Mouse (Mus musculus) embryo, embryonic 10 days (tissue): ENCODE measurements around the gene Hspa12a.

Source experiments
- DNase-seq: peaks from one replicate; pipeline ENCODE4 v3.0.0-alpha.2; 2015; ENCODE audit warnings: low spot score

Gene Hspa12a

GRCm38 (mm10) chr19:58860255-58861173 lies 82.9 kb downstream of the Hspa12a start:
- DNase-seq: peak; percentile 94

GRCm38 (mm10) chr19:58859831-58860254 lies 83.6 kb downstream of the Hspa12a start:
- DNase-seq: peak; percentile 39

- DNase-seq: no peak
Observed at GRCm38 (mm10) chr19:58859357-58859756, 84.1 kb downstream of the Hspa12a start.

GRCm38 (mm10) chr19:58856129-58856855 lies 87.2 kb downstream of the Hspa12a start:
- no peak for DNase-seq

- no peak for DNase-seq
Observed at GRCm38 (mm10) chr19:58854899-58855298, 88.6 kb downstream of the Hspa12a start.

GRCm38 (mm10) chr19:58853036-58853735 lies 90.3 kb downstream of the Hspa12a start:
- no peak for DNase-seq

- no peak for DNase-seq
Observed at GRCm38 (mm10) chr19:58850719-58851466, 92.6 kb downstream of the Hspa12a start.

- no peak for DNase-seq
Observed at GRCm38 (mm10) chr19:58849333-58850131, 93.9 kb downstream of the Hspa12a start.

- no peak for DNase-seq
Observed at GRCm38 (mm10) chr19:58843606-58844005, 99.8 kb downstream of the Hspa12a start.

- no peak for DNase-seq
Observed at GRCm38 (mm10) chr19:58840721-58841271, 102.7 kb downstream of the Hspa12a start.

GRCm38 (mm10) chr19:58839806-58840205 lies 103.6 kb downstream of the Hspa12a start:
- no peak for DNase-seq

- no peak for DNase-seq
Observed at GRCm38 (mm10) chr19:58839345-58839744, 104.1 kb downstream of the Hspa12a start.

- no peak for DNase-seq
Observed at GRCm38 (mm10) chr19:58838706-58839105, 104.7 kb downstream of the Hspa12a start.

GRCm38 (mm10) chr19:58833639-58834180 lies 109.7 kb downstream of the Hspa12a start:
- DNase-seq: no peak

- DNase-seq: no peak
Observed at GRCm38 (mm10) chr19:58832988-58833387, 110.5 kb downstream of the Hspa12a start.

GRCm38 (mm10) chr19:58831280-58831922 lies 112.1 kb downstream of the Hspa12a start:
- DNase-seq: no peak

GRCm38 (mm10) chr19:58830182-58830581 lies 113.3 kb downstream of the Hspa12a start:
- DNase-seq: no peak

GRCm38 (mm10) chr19:58829575-58829974 lies 113.9 kb downstream of the Hspa12a start:
- no peak for DNase-seq

GRCm38 (mm10) chr19:58827656-58828055 lies 115.8 kb downstream of the Hspa12a start:
- no peak for DNase-seq

- DNase-seq: no peak
Observed at GRCm38 (mm10) chr19:58824316-58824715, 119.1 kb downstream of the Hspa12a start.
